Mouse (Mus musculus) heart, postnatal 10 days (tissue): ENCODE measurements around the gene 6430571L13Rik. TPM values are rescaled to one million over a fixed set of nuclear protein-coding genes. Genes with fewer than 3 reads are reported as not detected.

Experiments
- DNase-seq, 2 experiments: peaks; one replicate each; pipeline ENCODE4 v3.0.0; 2021
- intact Hi-C: fragments of 180-260 bp; cut with DNase I; formaldehyde crosslinking; loops from one replicate; pipeline ENCODE4 v1.15.1; 2025
- total RNA-seq, 2 experiments: library from RNA; stranded (reverse); gene quantifications; 2 replicates each; pipeline ENCODE4 v1.2.3; 2021

Gene 6430571L13Rik
- total RNA-seq, result 10 to 100 TPM in 1 of 2 experiments, 1 to 10 TPM in 1; 8.9 to 11.4 TPM

- intact Hi-C loops, result loop anchor here (5.0 to 10.0 kb wide), 2 partner anchors 176 to 448 kb away; partner anchors contain the start of gene Manf
- DNase-seq, result peak; percentile 95 to 96
These were observed at the start of gene 6430571L13Rik for GRCm38 (mm10) chr9:107340267-107340859. Gene 6430571L13Rik, plus strand, starts transcription at chr9:107340602.

GRCm38 (mm10) chr9:107290897-107291296, 49.5 kb upstream of the 6430571L13Rik start:
- peak; percentile 90 to 93 for DNase-seq

GRCm38 (mm10) chr9:107294249-107294648, 46.2 kb upstream of the 6430571L13Rik start:
- DNase-seq, result peak; percentile 89 to 94
- intact Hi-C loops, result loop anchor here (1.0 to 10.0 kb wide), 4 partner anchors 42 to 607 kb away; partner anchors contain the start of genes Dcaf1 and Tex264

More at GRCm38 (mm10) chr9:107290897-107291296, 49.5 kb upstream of the 6430571L13Rik start:
- intact Hi-C loops, result loop anchor here (1.0 to 10.0 kb wide), 6 partner anchors 45 to 604 kb away; partner anchors contain the start of genes Dcaf1 and Tex264

- intact Hi-C loops, result loop anchor here (10.0 kb wide), 1 partner anchor 471 kb away; the partner anchor contains the start of gene Dcaf1
- DNase-seq, result no peak
These were observed 44.8 kb upstream of the 6430571L13Rik start for GRCm38 (mm10) chr9:107295616-107296015.

- intact Hi-C loops, result loop anchor here (10.0 kb wide), 1 partner anchor 471 kb away; the partner anchor contains the start of gene Dcaf1
- no peak for DNase-seq
These were observed 44.6 kb upstream of the 6430571L13Rik start, which contains the start of gene Cish for GRCm38 (mm10) chr9:107296016-107296040. Gene Cish, plus strand, starts transcription at chr9:107296026.

- intact Hi-C loops, result loop anchor here (10.0 kb wide), 1 partner anchor 471 kb away; the partner anchor contains the start of gene Dcaf1
- no peak for DNase-seq
These were observed 44.4 kb upstream of the 6430571L13Rik start for GRCm38 (mm10) chr9:107296041-107296440.

- DNase-seq, result peak; percentile 98
- intact Hi-C loops, result loop anchor here (10.0 kb wide), 1 partner anchor 472 kb away; the partner anchor contains the start of gene Dcaf1
These were observed 43.9 kb upstream of the 6430571L13Rik start for GRCm38 (mm10) chr9:107296501-107296965.

- intact Hi-C loops, result loop anchor here (10.0 kb wide), 1 partner anchor 472 kb away; the partner anchor contains the start of gene Dcaf1
- no peak for DNase-seq
These were observed 43.3 kb upstream of the 6430571L13Rik start for GRCm38 (mm10) chr9:107297059-107297458.

GRCm38 (mm10) chr9:107297658-107298057, 42.7 kb upstream of the 6430571L13Rik start:
- peak in 1 of 2 experiments; percentile 47 for DNase-seq
- intact Hi-C loops, result loop anchor here (10.0 kb wide), 1 partner anchor 473 kb away; the partner anchor contains the start of gene Dcaf1

GRCm38 (mm10) chr9:107298059-107298780, 42.2 kb upstream of the 6430571L13Rik start:
- peak; percentile 69 to 77 for DNase-seq

GRCm38 (mm10) chr9:107298876-107299275, 41.5 kb upstream of the 6430571L13Rik start:
- DNase-seq, result no peak
- intact Hi-C loops, result loop anchor here (10.0 kb wide), 1 partner anchor 474 kb away; the partner anchor contains the start of gene Dcaf1

More at GRCm38 (mm10) chr9:107298059-107298780, 42.2 kb upstream of the 6430571L13Rik start:
- intact Hi-C loops, result loop anchor here (10.0 kb wide), 1 partner anchor 473 kb away; the partner anchor contains the start of gene Dcaf1

- peak; percentile 55 to 75 for DNase-seq
- intact Hi-C loops, result loop anchor here (1.0 to 10.0 kb wide), 2 partner anchors 24 to 475 kb away; partner anchors contain the start of gene Dcaf1
These were observed 40.6 kb upstream of the 6430571L13Rik start for GRCm38 (mm10) chr9:107299783-107300182.

- DNase-seq, result no peak
- intact Hi-C loops, result loop anchor here (1.0 kb wide), 1 partner anchor 23 kb away; no protein-coding TSS in a partner anchor
These were observed 40.0 kb upstream of the 6430571L13Rik start for GRCm38 (mm10) chr9:107300224-107300973.

GRCm38 (mm10) chr9:107301554-107302331, 38.7 kb upstream of the 6430571L13Rik start:
- DNase-seq, result peak in 1 of 2 experiments; percentile 23
- intact Hi-C loops, result no loop called here

GRCm38 (mm10) chr9:107302592-107302991, 37.8 kb upstream of the 6430571L13Rik start:
- intact Hi-C loops, result no loop called here
- no peak for DNase-seq

- peak; percentile 47 to 64 for DNase-seq
- intact Hi-C loops, result no loop called here
These were observed 37.1 kb upstream of the 6430571L13Rik start for GRCm38 (mm10) chr9:107303121-107303820.

- intact Hi-C loops, result no loop called here
- no peak for DNase-seq
These were observed 36.5 kb upstream of the 6430571L13Rik start for GRCm38 (mm10) chr9:107303900-107304299.

- no peak for DNase-seq
- intact Hi-C loops, result no loop called here
These were observed 36.0 kb upstream of the 6430571L13Rik start for GRCm38 (mm10) chr9:107304383-107304782.

- DNase-seq, result no peak
- intact Hi-C loops, result no loop called here
These were observed 35.4 kb upstream of the 6430571L13Rik start for GRCm38 (mm10) chr9:107305012-107305411.
